Mouse (Mus musculus) duodenum, adult 2 months (tissue): ENCODE measurements around the gene Olfr959. TPM values are rescaled to one million over a fixed set of nuclear protein-coding genes. Genes with fewer than 3 reads are reported as not detected.

Experiments used
- polyA plus RNA-seq: library from polyadenylated mRNA; depleted of rRNA; stranded (reverse); fragments of >200 nt; gene quantifications from 2 replicates; pipeline ENCODE4 v1.2.3, GENCODE M21; 2012; ENCODE audit warnings: low replicate concordance; rRNA removed

The Olfr959 gene
- not detected in 2 replicates for polyA plus RNA-seq

DNA sequence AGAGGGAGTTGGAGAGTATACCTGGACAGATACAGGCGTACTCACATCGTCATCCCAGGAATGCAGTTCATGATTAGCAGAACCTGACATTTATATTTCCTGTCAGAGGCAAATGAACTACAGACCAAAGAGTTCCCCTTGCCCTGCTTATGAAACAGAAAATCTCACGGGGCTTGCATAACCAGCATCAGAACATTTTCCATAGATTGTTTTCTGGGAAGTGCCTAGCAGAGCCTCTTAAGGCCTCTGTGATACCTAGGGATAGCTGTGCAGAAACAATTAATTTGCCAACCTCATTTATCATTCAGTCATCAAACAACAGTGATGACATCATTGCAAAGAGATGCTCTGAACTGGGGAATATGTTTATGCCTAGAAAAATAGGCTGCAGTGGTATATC lies at the start of gene Olfr959:
TSS of gene Olfr959 (minus strand) at position 101 of the 400 bp plus-strand sequence.

DNA sequence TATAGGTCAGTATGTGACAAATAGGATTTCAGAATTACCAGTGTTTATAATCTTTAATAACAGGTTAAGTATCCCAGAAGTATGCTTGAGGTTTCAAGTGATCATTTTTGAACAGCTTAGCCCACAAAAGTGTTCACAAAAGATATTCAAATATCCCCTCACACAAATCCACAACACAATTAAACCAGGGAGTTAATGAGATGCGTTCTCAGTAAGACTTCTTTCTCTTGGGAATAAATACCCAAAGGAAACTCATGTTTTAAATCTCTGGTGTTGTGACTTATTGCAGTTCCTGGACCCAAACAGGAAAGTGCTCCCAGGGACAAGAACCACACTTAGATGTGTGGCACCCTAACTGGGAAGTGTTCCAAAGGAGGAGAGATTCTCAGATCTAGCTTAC lies 45.7 kb upstream of the Olfr959 start, which contains the start of gene Olfr960:
TSS of gene Olfr960 (plus strand) at position 301 of the 400 bp plus-strand sequence.

DNA sequence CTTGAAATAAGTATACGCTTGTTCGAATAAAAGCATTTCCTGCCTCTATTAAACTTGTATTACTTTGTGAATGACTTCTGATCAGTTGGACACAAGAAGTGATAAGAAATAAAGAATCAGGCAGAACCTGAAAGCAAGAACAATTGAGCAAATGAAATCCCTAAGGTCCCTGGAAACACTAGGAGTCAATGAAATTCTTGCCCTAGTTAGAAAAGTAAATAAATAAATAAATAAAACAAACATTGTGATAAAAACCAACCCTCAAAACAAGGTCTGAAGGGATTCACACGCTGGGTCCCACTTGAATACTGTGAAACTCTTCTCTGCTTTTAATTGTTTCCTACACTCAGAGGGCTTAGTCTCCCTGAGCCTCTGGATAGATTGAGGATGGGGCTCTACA lies 35.0 kb upstream of the Olfr959 start, which contains the start of gene Olfr148:
TSS of gene Olfr148 (plus strand) at position 301 of the 400 bp plus-strand sequence.

DNA sequence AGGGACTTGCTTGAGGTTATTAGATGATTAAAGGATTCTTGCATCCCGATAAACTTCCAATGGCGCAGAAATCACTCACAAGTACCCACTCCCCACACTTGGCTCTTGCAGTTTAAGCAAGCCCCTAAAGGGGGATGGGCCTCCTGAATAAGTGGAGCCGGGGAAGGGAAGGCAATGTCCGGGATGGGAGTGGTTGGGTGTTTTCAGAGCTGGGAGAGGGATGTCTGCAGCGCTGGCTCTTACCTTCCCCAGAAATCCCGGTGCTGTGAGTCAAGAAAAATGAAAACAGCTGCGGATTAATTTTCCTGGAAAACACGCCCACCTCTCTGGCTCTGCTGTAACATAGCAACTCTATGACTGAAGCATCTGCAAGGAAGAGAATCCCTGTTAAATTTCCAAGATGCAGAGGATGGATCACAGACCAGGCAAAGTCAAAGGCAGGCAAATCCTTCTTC lies 28.7 kb upstream of the Olfr959 start, which contains the start of gene AW551984:
TSS of gene AW551984 (minus strand) at position 405 of the 455 bp plus-strand sequence.

DNA sequence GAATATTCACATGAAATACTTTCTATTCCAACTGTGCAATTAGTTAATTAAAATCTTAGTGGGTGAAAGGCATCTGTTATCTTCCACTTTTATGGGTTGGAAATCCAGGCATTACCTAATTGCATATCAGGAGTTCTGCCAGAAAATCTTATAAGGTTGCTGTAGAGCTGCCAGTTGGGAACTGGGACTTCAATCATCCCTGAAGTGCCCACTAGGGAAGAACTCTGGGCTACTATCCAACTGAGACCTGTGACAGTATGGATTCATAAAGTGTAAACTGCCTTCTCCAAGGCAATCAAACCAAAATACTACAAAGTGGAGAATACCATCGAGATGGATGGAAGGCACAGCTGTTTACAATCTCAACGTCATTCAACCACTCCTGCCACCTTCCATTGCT lies 21.4 kb downstream of the Olfr959 start, which contains the start of gene Olfr958:
TSS of gene Olfr958 (minus strand) at position 109 of the 400 bp plus-strand sequence.

Other genes starting within 250 kb of the Olfr959 start
- not detected in 2 replicates for gene Olfr948, start 249.5 kb downstream of the Olfr959 start, polyA plus RNA-seq
- gene Olfr951, start 188.2 kb downstream of the Olfr959 start, polyA plus RNA-seq, result not detected in 2 replicates
- not detected in 2 replicates for gene Olfr952, start 148.4 kb downstream of the Olfr959 start, polyA plus RNA-seq
- gene Olfr954, start 118.9 kb downstream of the Olfr959 start, polyA plus RNA-seq, result not detected in 2 replicates
- gene Olfr955, start 103.6 kb downstream of the Olfr959 start, polyA plus RNA-seq, result not detected in 2 replicates
- gene Olfr44, start 81.6 kb downstream of the Olfr959 start, polyA plus RNA-seq, result not detected in 2 replicates
- gene Olfr957, start 59.8 kb downstream of the Olfr959 start, polyA plus RNA-seq, result not detected in 2 replicates
- not detected in 2 replicates for gene Olfr958, start 21.5 kb downstream of the Olfr959 start, polyA plus RNA-seq
- 0.30 and 1.8 TPM in 2 replicates for gene AW551984, start 28.8 kb upstream of the Olfr959 start, polyA plus RNA-seq
- gene Olfr148, start 35.1 kb upstream of the Olfr959 start, polyA plus RNA-seq, result not detected in 2 replicates
- not detected in 2 replicates for gene Olfr960, start 45.8 kb upstream of the Olfr959 start, polyA plus RNA-seq
- gene Olfr961, start 69.5 kb upstream of the Olfr959 start, polyA plus RNA-seq, result not detected in 2 replicates
- gene Olfr963, start 91.6 kb upstream of the Olfr959 start, polyA plus RNA-seq, result not detected in 2 replicates
- not detected in 2 replicates for gene Olfr149, start 131.5 kb upstream of the Olfr959 start, polyA plus RNA-seq
- not detected in 2 replicates for gene Olfr965, start 135.8 kb upstream of the Olfr959 start, polyA plus RNA-seq
- not detected in 2 replicates for gene Olfr150, start 155.4 kb upstream of the Olfr959 start, polyA plus RNA-seq
- not detected in 2 replicates for gene Olfr967, start 170.7 kb upstream of the Olfr959 start, polyA plus RNA-seq
- gene Olfr968, start 207.7 kb upstream of the Olfr959 start, polyA plus RNA-seq, result not detected in 2 replicates
- gene Olfr969, start 215.4 kb upstream of the Olfr959 start, polyA plus RNA-seq, result not detected in 2 replicates
- gene Olfr970, start 233.3 kb upstream of the Olfr959 start, polyA plus RNA-seq, result not detected in 2 replicates